Mouse (Mus musculus) forebrain, postnatal 0 days (tissue): ENCODE measurements around the gene Tnpo3. TPM values are rescaled to one million over a fixed set of nuclear protein-coding genes. Genes with fewer than 3 reads are reported as not detected.

Experiments used
- ATAC-seq: fragments of 200-750 bp; cut with Nextera tagmentation; 2 replicates; pipeline ENCODE4 v1.8.0; 2017; ENCODE audit warnings: mild to moderate bottlenecking, moderate library complexity
- DNase-seq: peaks from one replicate; pipeline ENCODE4 v3.0.0-alpha.2; 2015
- H3K27ac ChIP-seq: fragments of 300-500 bp; sonication (generic); 2 replicates; pipeline ENCODE4 v1.5.1; 2014; ENCODE audit warnings: low read depth, mild to moderate bottlenecking, antibody characterized with exemption, low read length, moderate library complexity, mixed read lengths
- H3K27me3 ChIP-seq: fragments of 300-500 bp; sonication (generic); 2 replicates; pipeline ENCODE4 v1.6.1; 2014; ENCODE audit warnings: mild to moderate bottlenecking, low read length, mixed read lengths; ENCODE audit not compliant: insufficient read depth
- H3K36me3 ChIP-seq: fragments of 300-500 bp; sonication (generic); 2 replicates; pipeline ENCODE4 v1.6.1; 2014; ENCODE audit warnings: mild to moderate bottlenecking, moderate library complexity; ENCODE audit not compliant: insufficient read depth
- H3K4me1 ChIP-seq: fragments of 300-500 bp; sonication (generic); 2 replicates; pipeline ENCODE4 v1.6.1; 2014; ENCODE audit warnings: antibody characterized with exemption; ENCODE audit not compliant: insufficient read depth
- H3K4me2 ChIP-seq: fragments of 300-500 bp; sonication (generic); 2 replicates; pipeline ENCODE4 v1.6.1; 2014; ENCODE audit warnings: low read depth, mild to moderate bottlenecking, moderate library complexity
- H3K4me3 ChIP-seq: fragments of 300-500 bp; sonication (generic); 2 replicates; pipeline ENCODE4 v1.5.1; 2014; ENCODE audit warnings: low read depth, low read length, mixed read lengths
- H3K9ac ChIP-seq: fragments of 300-500 bp; sonication (generic); 2 replicates; pipeline ENCODE4 v1.6.1; 2014; ENCODE audit warnings: mild to moderate bottlenecking
- H3K9me3 ChIP-seq: fragments of 300-500 bp; sonication (generic); 2 replicates; pipeline ENCODE4 v1.6.1; 2016; ENCODE audit warnings: low read length
- CTCF ChIP-seq: sonication (generic); IDR thresholded peaks from 2 replicates; pipeline ENCODE4 v1.5.1; 2016; ENCODE audit warnings: antibody characterized with exemption, control low read depth, low read depth
- WGBS: fragments of 180-500 bp; shearing (Covaris S2); extraction: QIAGEN DNeasy Blood & Tissue Kit; methylation state at CpG from one replicate; pipeline ENCODE4 v1.1.7; 2014; 5-methylcytosine and 5-hydroxymethylcytosine counted together
- polyA plus RNA-seq: library from polyadenylated mRNA; unstranded; fragments of >200 nt; fragmentation: Nextera tagmentation; extraction: Ambion mirVana; gene quantifications from 2 replicates; pipeline ENCODE4 v1.2.1, GENCODE M21; 2015
- total RNA-seq: library from RNA; depleted of rRNA; stranded (reverse); fragments of >200 nt; gene quantifications from 2 replicates; pipeline ENCODE4 v1.2.3, GENCODE M21; 2014

The Tnpo3 gene
- total and polyA plus RNA-seq, 2 experiments from 2014 or later = 69.4 to 103 TPM

- ATAC-seq = no peak
- Histone ChIP-seq H3K4me3 (no peak overlapping the region), H3K9me3 (no peaks in the 10 kb centered on the region), H3K27ac (no peak overlapping the region), H3K9ac (no peak overlapping the region), H3K36me3 (peaks cover 3% of the 10 kb centered on the region; the same call in 1 of the 2 replicates), H3K27me3 (peaks cover 7% of the 10 kb centered on the region; the same call in 1 of the 2 replicates), H3K4me1 (no peaks in the 10 kb centered on the region), H3K4me2 (no peak overlapping the region)
- 68% methylated on average over 6 of the region's 6 CpGs for WGBS
- DNase-seq = no peak
- TF ChIP-seq CTCF = no peak
Measured at GRCm38 (mm10) chr6:29535316-29535715, 74.4 kb downstream of the Tnpo3 start.

GRCm38 (mm10) chr6:29530050-29530449 lies 79.6 kb downstream of the Tnpo3 start:
- H3K9ac ChIP-seq = no peak overlapping the region
- 0 out of 2 replicates have a peak, but pooled peaks cover 3% of the 10 kb centered on the region for H3K4me1 ChIP-seq
- no peak for TF ChIP-seq CTCF
- H3K27ac ChIP-seq = no peak overlapping the region
- no peaks in the 10 kb centered on the region for H3K36me3 ChIP-seq
- DNase-seq = no peak
- no peak overlapping the region for H3K4me3 ChIP-seq
- WGBS = 76% methylated on average over 4 of the region's 4 CpGs
- H3K27me3 ChIP-seq = peaks cover 42% of the 10 kb centered on the region
- no peak for ATAC-seq
- no peak overlapping the region for H3K4me2 ChIP-seq
- no peaks in the 10 kb centered on the region for H3K9me3 ChIP-seq

GRCm38 (mm10) chr6:29529444-29529820 lies 80.3 kb downstream of the Tnpo3 start:
- 37% methylated on average over 2 of the region's 2 CpGs for WGBS

GRCm38 (mm10) chr6:29528561-29529443 lies 80.9 kb downstream of the Tnpo3 start:
- DNase-seq (no peak), ATAC-seq (no peak)
- Histone ChIP-seq H3K9me3 (no peaks in the 10 kb centered on the region), H3K36me3 (no peaks in the 10 kb centered on the region), H3K27me3 (peaks cover 42% of the 10 kb centered on the region), H3K4me3 (no peak overlapping the region), H3K9ac (no peak overlapping the region), H3K27ac (no peak overlapping the region), H3K4me2 (no peak overlapping the region), H3K4me1 (0 out of 2 replicates have a peak, but pooled peaks cover 3% of the 10 kb centered on the region)
- no peak for TF ChIP-seq CTCF
- WGBS = 30% methylated on average over 13 of the region's 13 CpGs

More at GRCm38 (mm10) chr6:29529444-29529820, 80.3 kb downstream of the Tnpo3 start:
- H3K36me3 ChIP-seq = no peaks in the 10 kb centered on the region
- H3K4me3 ChIP-seq = no peak overlapping the region
- 0 out of 2 replicates have a peak, but pooled peaks cover 3% of the 10 kb centered on the region for H3K4me1 ChIP-seq
- TF ChIP-seq CTCF = no peak
- no peak overlapping the region for H3K27ac ChIP-seq
- H3K9me3 ChIP-seq = no peaks in the 10 kb centered on the region
- H3K4me2 ChIP-seq = no peak overlapping the region
- DNase-seq = no peak
- H3K27me3 ChIP-seq = peaks cover 42% of the 10 kb centered on the region
- ATAC-seq = no peak
- H3K9ac ChIP-seq = no peak overlapping the region

GRCm38 (mm10) chr6:29528165-29528505 lies 81.6 kb downstream of the Tnpo3 start:
- Histone ChIP-seq H3K4me2 (no peak overlapping the region), H3K9ac (no peak overlapping the region), H3K4me1 (0 out of 2 replicates have a peak, but pooled peaks cover 3% of the 10 kb centered on the region), H3K4me3 (no peak overlapping the region), H3K36me3 (no peaks in the 10 kb centered on the region), H3K9me3 (no peaks in the 10 kb centered on the region), H3K27me3 (peaks cover 42% of the 10 kb centered on the region), H3K27ac (no peak overlapping the region)
- 13% methylated on average over 8 of the region's 8 CpGs for WGBS
- ATAC-seq = no peak
- DNase-seq = no peak
- no peak for TF ChIP-seq CTCF

GRCm38 (mm10) chr6:29527361-29528164 lies 82.1 kb downstream of the Tnpo3 start:
- Histone ChIP-seq H3K27me3 (peaks cover 42% of the 10 kb centered on the region), H3K27ac (no peak overlapping the region), H3K9me3 (no peaks in the 10 kb centered on the region), H3K9ac (no peak overlapping the region), H3K4me2 (peak overlapping the region; percentile 95), H3K4me1 (0 out of 2 replicates have a peak, but pooled peaks cover 3% of the 10 kb centered on the region), H3K4me3 (peak overlapping the region; percentile 45), H3K36me3 (no peaks in the 10 kb centered on the region)
- TF ChIP-seq CTCF = no peak
- WGBS = 4% methylated on average over 34 of the region's 34 CpGs
- ATAC-seq (no peak), DNase-seq (no peak)
